Mouse (Mus musculus): Measurements from ENCODE around the gene Mtm1. TPM values are rescaled to one million over a fixed set of nuclear protein-coding genes. Genes with fewer than 3 reads are reported as not detected.

Mtm1 gene
- polyA plus RNA-seq (2014; fragmentation: Nextera tagmentation; extraction: Ambion mirVana), result 4.7 and 4.8 TPM in 2 replicates

DNA sequence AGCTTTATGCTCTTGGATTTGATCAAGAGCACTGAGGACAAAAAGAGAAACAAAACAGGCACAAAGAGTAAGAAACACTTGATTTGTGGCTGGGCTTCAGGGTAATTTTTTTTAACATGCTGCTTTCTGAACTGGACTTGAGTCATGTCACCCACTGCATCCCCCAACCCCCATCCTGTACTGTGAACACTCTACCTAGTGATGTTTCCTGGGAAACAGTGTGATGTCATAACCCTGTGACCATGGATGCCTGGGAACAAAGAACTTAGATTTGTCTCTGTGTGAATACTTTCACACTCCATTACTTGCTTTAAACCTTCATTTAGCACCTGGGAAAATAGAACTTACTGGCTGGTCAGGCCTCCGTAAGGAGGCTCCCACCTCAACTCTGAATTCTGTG lies at the start of gene Mtm1:
TSS of gene Mtm1 (plus strand) at position 301 of the 400 bp plus-strand sequence.
- Histone ChIP-seq H3K36me3 (ENCODE audit: control insufficient read depth, insufficient read depth, low read length) (no peaks in the 10 kb centered on the region), H3K9me3 (ENCODE audit: control insufficient read depth, low read length) (no peaks in the 10 kb centered on the region), H3K4me2 (replicated peaks; ENCODE audit: low read depth, low read length) (no peak within 1 kb of the TSS), H3K9ac (ENCODE audit: low read depth, low read length) (no peak within 1 kb of the TSS), H3K27me3 (ENCODE audit: control insufficient read depth, insufficient read depth, low read length) (no peaks in the 10 kb centered on the region), H3K4me1 (ENCODE audit: control insufficient read depth, insufficient read depth, low read length) (no peaks in the 10 kb centered on the region), H3K27ac (ENCODE audit: low read depth, low read length) (no peak within 1 kb of the TSS), H3K4me3 (ENCODE audit: low read length) (no peak within 1 kb of the TSS)
- WGBS, result 76% methylated on average over 1 of the region's 1 CpGs
- no peak for ATAC-seq (ENCODE audit: low FRiP score, low TSS enrichment)

DNA sequence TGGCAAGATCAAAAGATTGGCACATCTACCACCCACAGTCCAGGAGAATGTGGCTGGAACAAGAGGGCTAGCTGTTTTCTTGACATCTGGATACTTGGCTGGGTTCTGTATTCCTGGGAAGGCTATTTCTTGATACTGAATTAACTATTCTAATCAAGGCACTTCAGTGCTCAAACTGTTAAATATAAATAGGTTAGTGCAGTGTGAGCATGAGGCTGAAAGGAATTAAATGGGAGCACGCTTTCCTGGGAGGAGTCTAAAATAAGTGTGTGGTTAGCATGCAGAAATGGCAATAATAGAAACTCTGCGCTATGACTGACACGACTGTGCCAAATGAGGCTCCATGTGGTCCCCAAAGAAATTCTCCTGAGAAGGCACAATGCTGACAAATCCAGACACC lies 29.0 kb upstream of the Mtm1 start:
- ATAC-seq (ENCODE audit: low FRiP score, low TSS enrichment), result no peak
- Histone ChIP-seq H3K4me1 (ENCODE audit: control insufficient read depth, insufficient read depth, low read length) (no peaks in the 10 kb centered on the region), H3K4me3 (ENCODE audit: low read length) (no peak overlapping the region), H3K27ac (ENCODE audit: low read depth, low read length) (no peak overlapping the region), H3K4me2 (replicated peaks; ENCODE audit: low read depth, low read length) (no peak overlapping the region), H3K27me3 (ENCODE audit: control insufficient read depth, insufficient read depth, low read length) (no peaks in the 10 kb centered on the region), H3K9me3 (ENCODE audit: control insufficient read depth, low read length) (no peaks in the 10 kb centered on the region), H3K9ac (ENCODE audit: low read depth, low read length) (no peak overlapping the region), H3K36me3 (ENCODE audit: control insufficient read depth, insufficient read depth, low read length) (no peaks in the 10 kb centered on the region)
- 91% methylated on average over 3 of the region's 3 CpGs for WGBS

DNA sequence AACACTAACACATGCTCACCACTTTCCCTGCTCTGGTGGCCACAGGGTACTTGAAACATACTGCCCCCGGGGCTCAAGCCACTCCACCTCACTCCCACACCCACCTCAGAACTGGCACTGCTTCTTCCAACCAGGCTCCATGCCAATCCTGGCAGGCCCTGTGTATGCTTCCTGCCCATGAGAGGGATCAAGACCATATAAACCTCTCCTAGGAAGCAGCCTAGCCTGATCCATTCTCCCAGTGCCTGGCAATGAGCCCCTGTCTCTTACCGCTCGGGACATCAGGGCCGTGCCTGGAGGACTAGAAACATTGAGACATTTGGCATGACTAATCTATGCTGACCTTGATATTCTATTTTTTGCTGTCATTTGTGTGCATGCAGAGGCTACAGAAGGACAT lies 26.9 kb upstream of the Mtm1 start:
- Histone ChIP-seq H3K4me3 (ENCODE audit: low read length) (no peak overlapping the region), H3K27ac (ENCODE audit: low read depth, low read length) (no peak overlapping the region), H3K9me3 (ENCODE audit: control insufficient read depth, low read length) (no peaks in the 10 kb centered on the region), H3K4me1 (ENCODE audit: control insufficient read depth, insufficient read depth, low read length) (no peaks in the 10 kb centered on the region), H3K9ac (ENCODE audit: low read depth, low read length) (no peak overlapping the region), H3K4me2 (replicated peaks; ENCODE audit: low read depth, low read length) (no peak overlapping the region), H3K27me3 (ENCODE audit: control insufficient read depth, insufficient read depth, low read length) (no peaks in the 10 kb centered on the region), H3K36me3 (ENCODE audit: control insufficient read depth, insufficient read depth, low read length) (no peaks in the 10 kb centered on the region)
- no peak for ATAC-seq (ENCODE audit: low FRiP score, low TSS enrichment)
- 90% methylated on average over 4 of the region's 4 CpGs for WGBS

- Histone ChIP-seq H3K9ac (ENCODE audit: low read depth, low read length) (no peak overlapping the region), H3K27ac (ENCODE audit: low read depth, low read length) (no peak overlapping the region), H3K4me2 (replicated peaks; ENCODE audit: low read depth, low read length) (no peak overlapping the region), H3K4me3 (ENCODE audit: low read length) (no peak overlapping the region), H3K4me1 (ENCODE audit: control insufficient read depth, insufficient read depth, low read length) (no peaks in the 10 kb centered on the region), H3K36me3 (ENCODE audit: control insufficient read depth, insufficient read depth, low read length) (no peaks in the 10 kb centered on the region), H3K9me3 (ENCODE audit: control insufficient read depth, low read length) (no peaks in the 10 kb centered on the region), H3K27me3 (ENCODE audit: control insufficient read depth, insufficient read depth, low read length) (no peaks in the 10 kb centered on the region)
- WGBS, result 94% methylated on average over 1 of the region's 1 CpGs
- ATAC-seq (ENCODE audit: low FRiP score, low TSS enrichment), result no peak
Observed at GRCm38 (mm10) chrX:71186396-71186795, 24.2 kb upstream of the Mtm1 start.

DNA sequence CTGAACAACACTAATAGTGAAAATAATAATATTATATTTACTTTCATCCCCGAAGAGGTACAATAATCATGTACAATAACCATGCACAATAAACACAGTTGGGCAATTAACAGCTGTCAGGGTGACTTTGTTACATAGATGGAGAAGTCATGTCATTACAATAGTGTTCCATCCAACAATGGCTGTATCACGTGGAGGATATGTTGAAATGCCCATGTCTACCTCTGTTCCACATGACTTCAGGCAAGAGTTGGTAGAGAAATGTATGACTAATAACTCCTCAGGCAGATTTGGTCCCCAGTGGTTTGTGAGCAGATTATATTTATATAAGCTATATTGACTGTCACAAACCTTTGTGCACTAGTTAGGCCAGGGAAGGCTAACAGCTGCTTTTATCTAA lies 5.8 kb upstream of the Mtm1 start:
- Histone ChIP-seq H3K9me3 (ENCODE audit: control insufficient read depth, low read length) (no peaks in the 10 kb centered on the region), H3K9ac (ENCODE audit: low read depth, low read length) (no peak overlapping the region), H3K4me1 (ENCODE audit: control insufficient read depth, insufficient read depth, low read length) (no peaks in the 10 kb centered on the region), H3K4me3 (ENCODE audit: low read length) (no peak overlapping the region), H3K27me3 (ENCODE audit: control insufficient read depth, insufficient read depth, low read length) (no peaks in the 10 kb centered on the region), H3K27ac (ENCODE audit: low read depth, low read length) (no peak overlapping the region), H3K36me3 (ENCODE audit: control insufficient read depth, insufficient read depth, low read length) (no peaks in the 10 kb centered on the region), H3K4me2 (replicated peaks; ENCODE audit: low read depth, low read length) (no peak overlapping the region)
- no peak for ATAC-seq (ENCODE audit: low FRiP score, low TSS enrichment)
- 73% methylated on average over 2 of the region's 2 CpGs for WGBS

GRCm38 (mm10) chrX:71205821-71206542 lies 4.6 kb upstream of the Mtm1 start:
- H3K36me3 ChIP-seq (ENCODE audit: control insufficient read depth, insufficient read depth, low read length), result no peaks in the 10 kb centered on the region
- no peaks in the 10 kb centered on the region for H3K27me3 ChIP-seq (ENCODE audit: control insufficient read depth, insufficient read depth, low read length)
- 87% methylated on average over 1 of the region's 1 CpGs for WGBS
- no peak overlapping the region for H3K27ac ChIP-seq (ENCODE audit: low read depth, low read length)
- ATAC-seq (ENCODE audit: low FRiP score, low TSS enrichment), result no peak
- H3K9ac ChIP-seq (ENCODE audit: low read depth, low read length), result no peak overlapping the region
- no peak overlapping the region for H3K4me3 ChIP-seq (ENCODE audit: low read length)
- H3K4me1 ChIP-seq (ENCODE audit: control insufficient read depth, insufficient read depth, low read length), result no peaks in the 10 kb centered on the region
- no peaks in the 10 kb centered on the region for H3K9me3 ChIP-seq (ENCODE audit: control insufficient read depth, low read length)
- no peak overlapping the region for H3K4me2 ChIP-seq (replicated peaks; ENCODE audit: low read depth, low read length)

DNA sequence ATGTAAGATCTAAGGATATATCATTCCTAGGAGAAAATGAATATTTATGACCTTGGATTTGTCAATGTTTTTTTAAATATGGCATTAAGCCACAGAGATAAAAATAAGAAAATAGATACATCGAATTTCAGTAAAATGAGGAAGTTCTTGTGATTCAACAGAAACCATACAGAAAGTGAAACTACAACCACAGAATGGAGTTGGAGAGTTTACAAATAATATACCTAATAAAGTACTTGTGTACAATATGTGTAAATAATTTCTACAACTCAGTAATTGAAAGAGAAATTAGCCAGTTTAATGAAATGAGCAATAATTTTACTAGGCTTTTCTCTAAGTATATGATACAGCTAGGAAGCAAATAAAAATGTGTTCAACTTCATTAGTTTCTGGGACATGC lies 4.0 kb upstream of the Mtm1 start:
- ATAC-seq (ENCODE audit: low FRiP score, low TSS enrichment), result no peak
- Histone ChIP-seq H3K4me1 (ENCODE audit: control insufficient read depth, insufficient read depth, low read length) (no peaks in the 10 kb centered on the region), H3K4me2 (replicated peaks; ENCODE audit: low read depth, low read length) (no peak overlapping the region), H3K36me3 (ENCODE audit: control insufficient read depth, insufficient read depth, low read length) (no peaks in the 10 kb centered on the region), H3K27me3 (ENCODE audit: control insufficient read depth, insufficient read depth, low read length) (no peaks in the 10 kb centered on the region), H3K27ac (ENCODE audit: low read depth, low read length) (no peak overlapping the region), H3K4me3 (ENCODE audit: low read length) (no peak overlapping the region), H3K9me3 (ENCODE audit: control insufficient read depth, low read length) (no peaks in the 10 kb centered on the region), H3K9ac (ENCODE audit: low read depth, low read length) (no peak overlapping the region)
- 92% methylated on average over 1 of the region's 1 CpGs for WGBS

GRCm38 (mm10) chrX:71212911-71213310 lies 2.3 kb downstream of the Mtm1 start:
- WGBS, result 80% methylated on average over 4 of the region's 4 CpGs
- Histone ChIP-seq H3K4me2 (replicated peaks; ENCODE audit: low read depth, low read length) (no peak overlapping the region), H3K36me3 (ENCODE audit: control insufficient read depth, insufficient read depth, low read length) (no peaks in the 10 kb centered on the region), H3K9ac (ENCODE audit: low read depth, low read length) (no peak overlapping the region), H3K27ac (ENCODE audit: low read depth, low read length) (no peak overlapping the region), H3K9me3 (ENCODE audit: control insufficient read depth, low read length) (no peaks in the 10 kb centered on the region), H3K27me3 (ENCODE audit: control insufficient read depth, insufficient read depth, low read length) (no peaks in the 10 kb centered on the region), H3K4me1 (ENCODE audit: control insufficient read depth, insufficient read depth, low read length) (no peaks in the 10 kb centered on the region), H3K4me3 (ENCODE audit: low read length) (no peak overlapping the region)
- no peak for ATAC-seq (ENCODE audit: low FRiP score, low TSS enrichment)

DNA sequence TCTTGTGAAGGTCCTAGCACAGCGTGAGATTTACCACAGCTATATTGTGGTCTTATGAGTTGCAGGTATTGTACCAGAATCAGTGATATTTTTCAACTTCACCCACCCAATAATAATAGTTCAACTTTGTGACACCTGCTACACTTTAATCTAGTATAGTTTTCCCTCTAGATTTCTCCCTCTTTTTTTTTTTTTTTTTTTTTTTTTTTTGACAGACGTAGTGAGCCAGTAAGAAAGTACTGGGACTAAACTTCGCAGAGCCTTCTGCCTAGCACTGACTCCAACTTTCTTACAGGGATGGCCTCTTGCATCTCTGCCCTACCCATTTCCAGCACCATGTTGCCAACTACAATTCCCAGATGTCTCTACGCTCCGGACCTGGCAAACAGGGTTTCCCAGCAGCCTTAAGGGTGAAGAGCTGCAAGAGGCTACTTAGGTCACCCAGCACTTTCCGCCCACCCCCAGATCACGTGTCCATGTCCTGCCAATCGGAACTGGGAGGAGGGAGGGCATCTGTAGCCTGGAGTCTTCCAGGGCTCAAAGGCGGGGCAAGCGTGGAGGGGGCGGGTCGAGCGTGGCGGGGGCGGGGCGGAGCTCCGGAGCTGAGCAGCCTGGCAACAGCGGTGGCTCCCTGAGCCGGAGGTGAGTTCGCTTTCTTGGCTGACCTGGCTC lies 4.0 kb downstream of the Mtm1 start:
- peak overlapping the region; percentile 37; the same call in 1 of the 2 replicates for H3K9ac ChIP-seq (ENCODE audit: low read depth, low read length)

More for the DNA sequence above, 4.0 kb downstream of the Mtm1 start:
- peak; percentile 98 for ATAC-seq (ENCODE audit: low FRiP score, low TSS enrichment)
- no peak overlapping the region for H3K27ac ChIP-seq (ENCODE audit: low read depth, low read length)
- H3K9me3 ChIP-seq (ENCODE audit: control insufficient read depth, low read length), result no peaks in the 10 kb centered on the region
- H3K4me1 ChIP-seq (ENCODE audit: control insufficient read depth, insufficient read depth, low read length), result no peaks in the 10 kb centered on the region
- 26% methylated on average over 16 of the region's 20 CpGs for WGBS
- H3K27me3 ChIP-seq (ENCODE audit: control insufficient read depth, insufficient read depth, low read length), result no peaks in the 10 kb centered on the region
- peak overlapping the region; percentile 47 for H3K4me3 ChIP-seq (ENCODE audit: low read length)
- peak overlapping the region; percentile 64 for H3K4me2 ChIP-seq (replicated peaks; ENCODE audit: low read depth, low read length)
- H3K36me3 ChIP-seq (ENCODE audit: control insufficient read depth, insufficient read depth, low read length), result no peaks in the 10 kb centered on the region
